Mouse (Mus musculus) macrophage (primary cell): ENCODE results near the gene Mstn. TPM values are rescaled to one million over a fixed set of nuclear protein-coding genes. Genes with fewer than 3 reads are reported as not detected.

ENCODE experiments used
- H3K27ac ChIP-seq: fragments of 350-480 bp; formaldehyde crosslinking; 2 replicates; pipeline ENCODE4 v1.9.0; 2021
- H3K36me3 ChIP-seq: fragments of 350-480 bp; formaldehyde crosslinking; 2 replicates; pipeline ENCODE4 v1.9.0; 2021; ENCODE audit errors: inconsistent target
- H3K4me3 ChIP-seq: fragments of 350-480 bp; formaldehyde crosslinking; 2 replicates; pipeline ENCODE4 v1.9.0; 2021; ENCODE audit errors: inconsistent target
- H3K79me2 ChIP-seq: fragments of 350-480 bp; formaldehyde crosslinking; 2 replicates; pipeline ENCODE4 v1.9.0; 2021; ENCODE audit errors: inconsistent target
- WGBS: methylation state at CpG from one replicate; pipeline ENCODE4 v1.1.7; 2026; ENCODE audit warnings: inconsistent platforms; ENCODE audit not compliant: missing documents; 5-methylcytosine and 5-hydroxymethylcytosine counted together
- polyA plus RNA-seq: library from polyadenylated mRNA; stranded (reverse); fragments of 250-400 nt; gene quantifications from 3 replicates; pipeline ENCODE4 v1.2.4, GENCODE M21; 2018; ENCODE audit warnings: inconsistent platforms
- total RNA-seq, 78 experiments: library from RNA; depleted of rRNA; stranded (reverse); fragments of 250-400 nt; gene quantifications; 1 replicate in 9 of 78; 2 replicates in 24 of 78; 3 replicates in 43 of 78; 4 replicates in 2 of 78; pipeline ENCODE4 v1.2.4; 2018; ENCODE audit warnings: inconsistent platforms in 56 of 78

Mstn gene
- total RNA-seq (2018; cell fraction: chromatin; rRNA removed), result not detected
- total RNA-seq (2018; cell fraction: cytosol; rRNA removed), result not detected
- not detected for total RNA-seq (2018; cell fraction: nucleus; rRNA removed)
- polyA plus RNA-seq, result not detected in 3 replicates

DNA sequence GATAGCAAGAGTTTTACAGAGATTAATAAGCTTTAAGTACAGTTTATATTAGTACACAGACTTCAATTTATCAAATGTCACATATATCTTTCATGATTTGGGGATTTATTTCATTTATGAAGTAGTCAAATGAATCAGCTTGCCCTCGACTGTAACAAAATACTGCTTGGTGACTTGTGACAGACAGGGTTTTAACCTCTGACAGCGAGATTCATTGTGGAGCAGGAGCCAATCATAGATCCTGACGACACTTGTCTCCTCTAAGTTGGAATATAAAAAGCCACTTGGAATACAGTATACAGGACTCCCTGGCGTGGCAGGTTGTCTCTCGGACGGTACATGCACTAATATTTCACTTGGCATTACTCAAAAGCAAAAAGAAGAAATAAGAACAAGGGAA is at the start of gene Mstn:
Mstn (plus strand) TSS at position 301 of the 400 bp plus-strand sequence.
- no peak within 1 kb of the TSS for H3K4me3 ChIP-seq
- WGBS, result 92% methylated on average over 6 of the region's 6 CpGs

DNA sequence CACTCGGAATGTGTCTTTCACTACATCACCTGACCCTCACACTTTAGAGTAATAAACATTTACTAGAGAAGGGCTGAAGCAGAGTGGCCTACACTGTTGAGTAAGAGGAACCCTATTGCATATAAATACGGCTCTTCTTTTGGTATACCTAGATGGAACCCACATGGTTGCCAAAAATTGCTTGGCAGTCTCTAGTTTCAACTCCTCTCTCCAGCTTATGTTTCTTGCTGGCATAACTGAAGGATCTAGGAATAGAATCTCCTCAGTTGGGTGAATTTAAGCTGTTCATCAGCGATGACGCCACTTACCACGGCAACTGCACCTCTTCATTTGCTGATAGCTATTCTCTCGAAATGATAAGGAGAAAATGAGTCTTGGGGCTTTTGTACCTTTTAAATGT is 46.7 kb upstream of the Mstn start:
- 90% methylated on average over 6 of the region's 6 CpGs for WGBS
- Histone ChIP-seq H3K4me3 (no peak overlapping the region), H3K79me2 (no peaks in the 10 kb centered on the region), H3K36me3 (no peaks in the 10 kb centered on the region), H3K27ac (no peak overlapping the region)

More for the DNA sequence above, at the start of gene Mstn:
- Histone ChIP-seq H3K27ac (no peak within 1 kb of the TSS), H3K79me2 (no peaks in the 10 kb centered on the region), H3K36me3 (no peaks in the 10 kb centered on the region)

DNA sequence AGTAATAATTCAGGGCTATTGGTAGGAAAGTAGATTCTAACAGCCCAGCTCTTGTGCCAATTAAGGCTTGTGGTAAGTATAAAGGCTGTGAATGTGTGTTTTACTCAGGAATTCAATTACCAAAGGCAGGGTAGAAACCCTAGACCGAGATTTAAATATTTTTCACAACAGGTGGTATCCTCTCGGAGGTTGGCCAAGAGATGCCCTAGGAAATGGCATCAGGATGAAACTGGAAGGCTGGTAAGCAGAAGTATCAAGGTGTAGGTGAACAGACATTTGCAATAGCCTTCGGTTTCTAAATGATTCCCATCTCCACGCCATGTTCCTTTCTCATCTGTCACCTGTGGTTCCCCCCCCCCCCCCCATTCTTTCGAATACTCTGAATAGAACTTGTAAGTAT is 45.8 kb upstream of the Mstn start:
- no peaks in the 10 kb centered on the region for H3K79me2 ChIP-seq
- no peaks in the 10 kb centered on the region for H3K36me3 ChIP-seq
- WGBS, result 84% methylated on average over 5 of the region's 5 CpGs
- H3K27ac ChIP-seq, result no peak overlapping the region
- no peak overlapping the region for H3K4me3 ChIP-seq

DNA sequence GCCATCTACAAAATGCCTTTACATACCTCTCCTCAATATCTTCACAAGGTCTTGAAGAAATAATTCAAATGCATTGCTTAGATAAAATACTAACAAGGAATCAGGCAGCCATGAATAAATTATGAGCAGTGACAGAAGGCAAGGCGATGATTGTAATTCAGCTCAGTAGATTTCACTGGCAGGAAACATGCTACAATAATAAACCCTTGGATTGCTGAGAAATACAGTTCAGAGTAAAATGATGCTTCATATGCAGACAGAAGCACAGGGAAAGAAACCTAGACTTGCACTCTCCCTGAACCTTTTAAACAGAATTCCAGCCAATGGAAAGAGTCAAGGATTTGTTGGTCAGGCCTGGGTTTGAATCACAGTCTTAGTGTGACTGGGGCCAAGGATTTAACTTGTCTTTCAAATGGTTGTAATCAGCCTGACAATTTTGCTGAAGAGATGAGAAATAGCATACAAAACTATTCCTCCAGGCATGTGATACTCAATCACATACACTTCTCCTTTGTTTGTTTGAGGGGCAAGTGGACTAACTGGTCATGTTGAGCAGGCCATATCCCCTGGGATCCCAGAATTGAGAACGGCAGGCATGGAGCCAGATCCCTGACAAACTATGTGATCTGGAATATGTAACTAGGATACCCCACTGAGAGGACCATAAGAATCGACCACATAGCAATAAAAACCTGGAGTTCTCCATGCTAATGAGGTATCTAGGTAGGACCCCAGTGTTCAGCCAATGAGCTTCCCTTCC is 42.5 kb upstream of the Mstn start:
- H3K36me3 ChIP-seq, result no peaks in the 10 kb centered on the region
- 88% methylated on average over 3 of the region's 3 CpGs for WGBS
- no peaks in the 10 kb centered on the region for H3K79me2 ChIP-seq
- H3K4me3 ChIP-seq, result no peak overlapping the region
- H3K27ac ChIP-seq, result no peak overlapping the region

DNA sequence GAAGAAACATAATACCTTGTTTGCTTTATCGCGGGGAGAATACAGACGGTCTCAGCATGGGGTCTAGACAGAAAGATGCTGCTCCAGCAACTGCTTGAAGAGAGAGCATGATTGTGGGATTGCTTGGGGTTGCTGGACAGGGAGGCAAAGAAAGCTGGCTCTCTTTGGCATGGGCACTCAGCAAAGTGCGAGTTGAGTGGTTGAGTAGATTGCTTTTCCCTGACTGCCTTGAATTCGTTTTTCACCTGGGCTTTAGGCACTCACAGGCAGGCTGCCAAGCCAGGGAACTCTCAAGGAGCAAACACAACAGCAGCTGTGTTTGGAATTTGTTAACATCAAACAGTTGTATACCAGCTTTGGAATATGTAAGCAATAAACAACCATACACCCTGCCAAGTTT is 41.4 kb upstream of the Mstn start, which contains the start of gene 1700019D03Rik:
1700019D03Rik (minus strand) TSS at position 101 of the 400 bp plus-strand sequence.
- H3K36me3 ChIP-seq, result no peaks in the 10 kb centered on the region
- no peak within 1 kb of the TSS for H3K4me3 ChIP-seq
- 88% methylated on average over 5 of the region's 5 CpGs for WGBS
- no peak within 1 kb of the TSS for H3K27ac ChIP-seq
- H3K79me2 ChIP-seq, result no peaks in the 10 kb centered on the region

DNA sequence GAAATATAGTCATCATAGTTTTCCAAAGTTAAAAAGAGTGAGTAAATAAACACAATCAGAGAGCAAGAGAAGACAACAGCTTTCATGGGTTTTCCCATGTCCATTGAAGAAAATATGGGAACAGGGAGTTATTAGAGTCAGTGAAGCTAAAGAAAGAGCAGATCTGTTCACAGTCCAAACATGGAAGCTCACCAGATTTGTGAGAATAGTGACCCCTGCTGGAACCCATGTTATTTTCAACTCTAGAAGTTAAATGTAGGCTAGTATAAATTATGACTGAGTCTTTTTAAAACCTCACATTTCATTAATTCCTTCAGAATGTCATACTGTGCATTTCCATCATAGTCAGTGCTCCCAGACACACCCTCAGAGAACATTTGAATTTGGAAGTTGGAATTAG is 28.9 kb upstream of the Mstn start:
- no peaks in the 10 kb centered on the region for H3K79me2 ChIP-seq
- no peak overlapping the region for H3K4me3 ChIP-seq
- H3K27ac ChIP-seq, result no peak overlapping the region
- H3K36me3 ChIP-seq, result no peaks in the 10 kb centered on the region

DNA sequence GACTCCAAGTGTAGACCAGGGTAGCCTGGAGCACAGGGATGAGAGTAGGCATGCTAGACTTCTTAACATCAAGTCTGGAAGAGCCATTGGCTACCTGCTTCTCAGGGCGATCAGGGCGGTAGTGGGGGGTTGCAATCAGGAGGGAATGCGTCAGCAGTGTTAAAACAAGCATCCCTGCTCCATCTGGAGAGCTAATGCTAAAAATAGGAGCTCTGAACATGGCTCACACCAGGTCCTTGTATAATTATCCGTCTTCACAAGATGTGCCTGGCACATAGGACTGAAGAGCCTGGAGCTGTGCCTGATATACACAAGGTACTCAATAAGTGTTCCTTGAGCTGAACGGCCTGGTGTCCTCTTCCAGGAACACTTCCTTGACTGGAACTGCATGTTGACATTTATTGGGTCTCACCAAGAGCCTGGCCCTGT is 24.0 kb upstream of the Mstn start:
- H3K79me2 ChIP-seq, result no peaks in the 10 kb centered on the region
- H3K27ac ChIP-seq, result no peak overlapping the region
- 90% methylated on average over 5 of the region's 5 CpGs for WGBS
- H3K4me3 ChIP-seq, result no peak overlapping the region
- H3K36me3 ChIP-seq, result no peaks in the 10 kb centered on the region

DNA sequence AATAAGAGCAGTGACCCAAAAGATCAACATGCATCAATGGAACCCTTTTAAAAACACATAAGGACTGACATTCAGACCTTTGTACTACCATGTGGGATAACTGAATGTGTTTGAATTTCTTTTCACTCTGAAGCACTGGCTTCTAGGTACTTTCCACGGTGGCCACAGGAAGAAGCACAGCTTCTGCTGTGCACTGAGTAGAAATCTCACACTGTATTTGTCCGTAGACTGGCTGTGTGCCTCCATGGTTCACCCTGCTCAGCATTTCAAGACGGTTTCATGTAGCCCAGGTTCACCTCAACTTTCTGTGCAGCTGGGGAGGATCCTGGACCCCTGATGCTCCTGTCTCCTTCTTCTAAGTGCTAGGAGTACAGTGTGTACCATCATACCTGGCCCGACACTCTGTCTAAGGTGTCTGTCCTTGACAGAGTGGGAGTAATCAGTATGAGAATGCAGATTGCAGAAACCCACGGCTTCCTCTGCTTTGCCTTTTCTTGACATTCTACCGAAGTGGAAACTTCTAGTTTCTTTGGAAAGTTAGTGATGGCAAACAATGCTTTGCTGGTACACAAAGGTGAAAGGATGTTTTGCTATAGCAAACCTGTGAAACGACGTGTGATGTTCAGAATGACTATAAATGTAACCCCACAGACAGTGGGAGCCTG is 11.5 kb upstream of the Mstn start:
- H3K4me3 ChIP-seq, result no peak overlapping the region
- no peaks in the 10 kb centered on the region for H3K79me2 ChIP-seq
- WGBS, result 75% methylated on average over 8 of the region's 8 CpGs
- no peak overlapping the region for H3K27ac ChIP-seq
- H3K36me3 ChIP-seq, result no peaks in the 10 kb centered on the region

DNA sequence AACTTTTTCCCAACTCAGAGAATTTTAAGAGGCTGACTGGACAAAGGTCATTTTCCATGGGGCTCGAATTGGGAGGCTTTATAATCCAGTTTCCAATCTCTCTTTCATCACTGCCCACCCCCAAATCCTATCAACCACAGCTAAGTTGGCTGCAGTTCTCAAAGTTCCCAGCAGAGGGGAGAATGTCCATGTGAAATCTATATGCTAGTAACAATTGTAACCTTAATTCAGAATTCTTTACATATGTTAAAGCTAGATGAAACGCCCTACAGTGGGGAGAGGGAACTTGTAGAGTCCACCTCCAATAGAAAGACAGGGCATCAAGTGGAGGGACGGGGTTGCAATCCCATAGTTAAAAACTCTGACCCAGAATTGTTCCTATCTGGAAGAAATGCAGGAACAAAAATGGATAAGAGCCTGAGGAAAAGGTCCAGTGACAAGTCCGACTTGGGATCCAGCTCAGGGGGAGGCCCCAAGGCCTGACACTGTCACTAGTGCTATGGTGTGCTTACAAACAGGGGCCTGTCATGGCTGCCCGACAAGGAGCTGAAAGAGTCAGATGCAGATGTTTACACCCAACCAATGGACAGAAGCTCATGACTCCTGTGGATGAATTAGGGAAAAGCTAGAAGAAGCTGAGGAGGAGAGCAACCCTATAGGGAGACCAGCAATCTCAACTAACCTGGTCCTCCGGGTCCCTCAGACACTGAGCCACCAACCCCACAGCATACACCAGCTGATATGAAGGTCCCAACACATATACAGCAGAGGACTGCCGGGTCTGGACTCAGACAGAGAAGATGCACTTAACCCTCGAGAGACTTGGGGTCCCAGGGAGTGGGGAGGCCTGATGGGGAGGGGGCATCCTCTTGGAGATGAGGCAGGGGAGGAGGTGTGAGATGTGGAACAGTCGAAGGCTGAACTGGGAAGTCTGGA is 8.1 kb upstream of the Mstn start:
- Histone ChIP-seq H3K36me3 (no peaks in the 10 kb centered on the region), H3K27ac (no peak overlapping the region), H3K4me3 (no peak overlapping the region), H3K79me2 (no peaks in the 10 kb centered on the region)
- WGBS, result 52% methylated on average over 9 of the region's 9 CpGs

DNA sequence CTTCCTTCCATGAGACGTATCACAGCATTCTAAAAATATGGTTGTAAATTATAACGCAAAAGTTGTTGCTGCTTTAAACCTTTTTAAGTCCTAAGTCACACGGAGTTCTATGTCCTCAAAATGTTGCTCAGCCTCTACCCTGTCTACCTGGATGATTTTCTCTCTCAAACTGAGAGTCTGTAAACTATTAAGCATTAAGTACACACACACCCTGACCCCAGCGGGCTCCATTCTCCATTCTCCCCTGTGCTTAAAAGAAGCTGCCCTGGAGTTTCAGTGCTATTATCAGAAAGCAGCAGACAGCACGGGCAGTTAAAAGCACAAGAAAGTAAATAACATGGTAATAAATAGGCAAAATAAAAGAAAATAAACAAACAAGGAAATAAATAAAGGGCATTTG is 2.3 kb upstream of the Mstn start:
- WGBS, result 91% methylated on average over 4 of the region's 5 CpGs
- no peaks in the 10 kb centered on the region for H3K36me3 ChIP-seq
- no peak overlapping the region for H3K4me3 ChIP-seq
- H3K27ac ChIP-seq, result no peak overlapping the region
- no peaks in the 10 kb centered on the region for H3K79me2 ChIP-seq

DNA sequence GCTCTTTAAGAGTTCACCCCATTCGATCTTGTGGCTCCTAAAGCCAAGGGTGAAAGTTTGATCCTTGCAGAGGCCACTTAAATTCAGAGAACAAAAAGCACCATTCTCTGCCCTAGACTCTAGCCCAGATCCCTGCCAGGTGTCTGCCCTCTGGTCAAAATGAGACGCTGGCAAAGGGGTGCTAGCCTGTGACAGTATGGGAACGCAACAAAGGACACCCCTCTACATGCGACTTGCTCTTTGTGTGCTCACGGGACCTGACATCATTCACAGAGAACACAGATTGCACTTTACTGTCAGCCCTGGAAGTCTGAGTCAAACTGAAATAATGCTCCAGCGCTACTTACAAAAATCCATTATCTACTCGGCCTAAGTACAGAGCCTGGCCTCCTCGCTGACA is 941 bp upstream of the Mstn start:
- Histone ChIP-seq H3K27ac (no peak overlapping the region), H3K4me3 (no peak overlapping the region), H3K36me3 (no peaks in the 10 kb centered on the region), H3K79me2 (no peaks in the 10 kb centered on the region)
- WGBS, result 87% methylated on average over 8 of the region's 8 CpGs

DNA sequence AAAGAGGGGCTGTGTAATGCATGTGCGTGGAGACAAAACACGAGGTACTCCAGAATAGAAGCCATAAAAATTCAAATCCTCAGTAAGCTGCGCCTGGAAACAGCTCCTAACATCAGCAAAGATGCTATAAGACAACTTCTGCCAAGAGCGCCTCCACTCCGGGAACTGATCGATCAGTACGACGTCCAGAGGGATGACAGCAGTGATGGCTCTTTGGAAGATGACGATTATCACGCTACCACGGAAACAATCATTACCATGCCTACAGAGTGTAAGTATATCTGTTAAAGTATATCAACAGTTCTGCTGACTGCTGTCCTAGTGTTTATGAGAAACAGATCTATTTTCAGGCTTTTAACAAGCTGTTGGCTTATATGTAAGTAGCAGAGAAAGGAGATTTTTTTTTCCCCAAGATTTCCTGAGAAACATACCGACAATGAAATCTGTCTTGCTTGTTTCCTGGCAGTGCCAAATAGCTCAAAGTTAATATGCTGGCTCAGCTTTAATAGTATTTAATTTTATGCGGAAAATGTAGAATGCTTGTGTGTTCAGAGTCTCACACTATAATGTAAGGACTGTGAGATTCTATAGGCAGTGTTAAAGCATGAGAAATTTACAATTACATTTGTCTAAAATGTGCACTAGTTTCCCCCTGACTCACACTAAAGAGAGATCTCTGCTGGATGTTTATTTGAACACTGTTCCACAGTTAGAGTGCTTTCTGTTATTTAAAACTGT is 600 bp downstream of the Mstn start:
- no peaks in the 10 kb centered on the region for H3K79me2 ChIP-seq
- no peak overlapping the region for H3K4me3 ChIP-seq
- 89% methylated on average over 13 of the region's 13 CpGs for WGBS
- H3K27ac ChIP-seq, result no peak overlapping the region
- no peaks in the 10 kb centered on the region for H3K36me3 ChIP-seq

DNA sequence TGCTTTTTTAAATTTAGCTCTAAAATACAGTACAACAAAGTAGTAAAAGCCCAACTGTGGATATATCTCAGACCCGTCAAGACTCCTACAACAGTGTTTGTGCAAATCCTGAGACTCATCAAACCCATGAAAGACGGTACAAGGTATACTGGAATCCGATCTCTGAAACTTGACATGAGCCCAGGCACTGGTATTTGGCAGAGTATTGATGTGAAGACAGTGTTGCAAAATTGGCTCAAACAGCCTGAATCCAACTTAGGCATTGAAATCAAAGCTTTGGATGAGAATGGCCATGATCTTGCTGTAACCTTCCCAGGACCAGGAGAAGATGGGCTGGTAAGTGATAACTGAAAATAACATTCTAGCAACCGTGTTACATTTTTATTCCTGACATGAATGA is 2.5 kb downstream of the Mstn start:
- 92% methylated on average over 4 of the region's 4 CpGs for WGBS
- no peaks in the 10 kb centered on the region for H3K36me3 ChIP-seq
- no peak overlapping the region for H3K4me3 ChIP-seq
- H3K27ac ChIP-seq, result no peak overlapping the region
- no peaks in the 10 kb centered on the region for H3K79me2 ChIP-seq
